24 mouse cellular contexts compared by ENCODE assay signal in genomic region chr9:119472412-119472918, GRCm38 (mm10). TPM values are rescaled to one million over a fixed set of nuclear protein-coding genes. Genes with fewer than 3 reads are reported as not detected.
DNase-seq lines count a peak whose midpoint lies in the region; ATAC-seq and TF ChIP-seq lines count a peak whose summit lies in the region.
"Had no signal": no experiment of that assay in that cellular context is flagged by ENCODE, and none has a peak within 500 bp of the region (broad histone marks: within the 10 kb centered on the region; RNA-seq: fewer than 3 reads in every experiment).

No protein-coding gene starts in this region.

- no peak overlapping the region for H3K9ac ChIP-seq in heart, embryonic 11.5 days (ENCODE audit: low read depth, low read length)
- no peak overlapping the region for H3K9ac ChIP-seq in lung, postnatal 0 days (replicated peaks; ENCODE audit: low read depth)
- H3K9ac ChIP-seq in heart, postnatal 0 days (replicated peaks; ENCODE audit: low read depth, low read length), result no peak overlapping the region
- H3K9ac ChIP-seq: embryonic facial prominence, embryonic 15.5 days; forebrain, embryonic 12.5 days; forebrain, postnatal 0 days; hindbrain, embryonic 13.5 days had no signal

- no peak overlapping the region for H3K4me2 ChIP-seq in heart, embryonic 11.5 days
- H3K4me2 ChIP-seq in lung, postnatal 0 days (replicated peaks; ENCODE audit: low read depth, low read length), result no peak overlapping the region
- no peak overlapping the region for H3K4me2 ChIP-seq in heart, postnatal 0 days (ENCODE audit: low read depth, low read length)
- H3K4me2 ChIP-seq: embryonic facial prominence, embryonic 15.5 days; forebrain, embryonic 12.5 days; hindbrain, embryonic 13.5 days had no signal

- intact Hi-C loops in heart, postnatal 25 days (cut with DNase I), result no loop called here

- DNase-seq in heart, postnatal 25 days (ENCODE audit: low spot score), result no peak
- DNase-seq in lung, postnatal 0 days (ENCODE audit: low spot score), result peak; percentile 16
- DNase-seq in lung, postnatal 14 days, result no peak
- DNase-seq in heart, postnatal 0 days (ENCODE audit: low spot score), result peak; percentile 61
- no peak for DNase-seq in layer of hippocampus, adult 11-12 months (ENCODE audit: low spot score)
- DNase-seq in cerebellum, adult 18-20 months, result no peak
- DNase-seq: adrenal gland, postnatal 14 days; B cell, adult 2 months; cerebellum, adult 11-12 months; cerebellum, postnatal 10 days; forebrain, postnatal 0 days; kidney, postnatal 14 days; liver; lung, postnatal 10 days; right cerebral cortex, postnatal 25 days; thymus, postnatal 14 days had no signal

- no peak for TF ChIP-seq CTCF in lung, postnatal 0 days (IDR thresholded peaks at IDR 0.05)
- no peak for TF ChIP-seq CTCF in heart, postnatal 0 days (IDR thresholded peaks at IDR 0.05; ENCODE audit: low read depth)

- H3K4me3 ChIP-seq in heart, embryonic 11.5 days (ENCODE audit: low read depth, low read length), result no peak overlapping the region
- H3K4me3 ChIP-seq in lung, postnatal 0 days (ENCODE audit: low read depth, low read length), result no peak overlapping the region
- H3K4me3 ChIP-seq in heart, postnatal 0 days (ENCODE audit: low read depth, low read length), result no peak overlapping the region
- H3K4me3 ChIP-seq: embryonic facial prominence, embryonic 10.5 days; embryonic facial prominence, embryonic 15.5 days; forebrain, embryonic 12.5 days; hindbrain, embryonic 13.5 days; midbrain, embryonic 10.5 days had no signal

- no peaks in the 10 kb centered on the region for H3K36me3 ChIP-seq in heart, embryonic 11.5 days (ENCODE audit: control insufficient read depth, insufficient read depth, low read length)
- H3K36me3 ChIP-seq in lung, postnatal 0 days (ENCODE audit: insufficient read depth, low read length), result no peaks in the 10 kb centered on the region
- H3K36me3 ChIP-seq in heart, postnatal 0 days (replicated peaks; ENCODE audit: control insufficient read depth, insufficient read depth, low read length), result no peaks in the 10 kb centered on the region

- ATAC-seq in heart, embryonic 11.5 days (replicated peaks; ENCODE audit: insufficient number of reproducible peaks, low FRiP score, low TSS enrichment), result no peak
- ATAC-seq in lung, postnatal 0 days, result no peak
- no peak for ATAC-seq in heart, postnatal 0 days (ENCODE audit: insufficient read depth, low read depth)
- ATAC-seq: forebrain, postnatal 0 days; intestine, embryonic 16.5 days; midbrain, embryonic 16.5 days had no signal

- peaks cover 68% of the 10 kb centered on the region for H3K4me1 ChIP-seq in heart, embryonic 11.5 days (ENCODE audit: control insufficient read depth, insufficient read depth, low read length)
- peaks cover 3% of the 10 kb centered on the region; the same call in 1 of the 2 replicates for H3K4me1 ChIP-seq in lung, postnatal 0 days (ENCODE audit: insufficient read depth, low read depth, low read length)
- peaks cover 58% of the 10 kb centered on the region for H3K4me1 ChIP-seq in heart, postnatal 0 days (ENCODE audit: control insufficient read depth, insufficient read depth)
- H3K4me1 ChIP-seq: embryonic facial prominence, embryonic 15.5 days had no signal

- 43% methylated on average over 11 of the region's 11 CpGs for WGBS in heart, embryonic 11.5 days (ENCODE audit: insufficient replicate concordance)
- WGBS in lung, postnatal 0 days, result 43% methylated on average over 11 of the region's 11 CpGs
- 23% methylated on average over 11 of the region's 11 CpGs for WGBS in heart, postnatal 0 days

- no peak for TF ChIP-seq EP300 in lung, postnatal 0 days (IDR thresholded peaks at IDR 0.05)
- no peak for TF ChIP-seq EP300 in heart, postnatal 0 days (IDR thresholded peaks at IDR 0.05; ENCODE audit: low read depth)

- H3K27me3 ChIP-seq in heart, embryonic 11.5 days (ENCODE audit: control insufficient read depth, insufficient read depth, low read length), result no peaks in the 10 kb centered on the region
- no peaks in the 10 kb centered on the region for H3K27me3 ChIP-seq in lung, postnatal 0 days (replicated peaks; ENCODE audit: insufficient read depth, low read length)
- H3K27me3 ChIP-seq in heart, postnatal 0 days (ENCODE audit: control insufficient read depth, insufficient read depth, low read length), result no peaks in the 10 kb centered on the region
- H3K27me3 ChIP-seq: embryonic facial prominence, embryonic 15.5 days; forebrain, embryonic 12.5 days; hindbrain, embryonic 13.5 days had no signal

- H3K27ac ChIP-seq in heart, embryonic 11.5 days (ENCODE audit: low read depth, low read length), result 0 out of 2 replicates have a peak overlapping the region, but pooled peaks have one; percentile 57
- no peak overlapping the region for H3K27ac ChIP-seq in lung, postnatal 0 days (ENCODE audit: low read length)
- H3K27ac ChIP-seq in heart, postnatal 0 days (ENCODE audit: low read depth), result peak overlapping the region; percentile 33
- H3K27ac ChIP-seq: embryonic facial prominence, embryonic 10.5 days; embryonic facial prominence, embryonic 15.5 days; forebrain, embryonic 12.5 days; hindbrain, embryonic 13.5 days; midbrain, embryonic 10.5 days had no signal

- no peaks in the 10 kb centered on the region for H3K9me3 ChIP-seq in heart, embryonic 11.5 days (replicated peaks; ENCODE audit: control insufficient read depth, low read length)
- no peaks in the 10 kb centered on the region for H3K9me3 ChIP-seq in lung, postnatal 0 days (ENCODE audit: low read length)
- no peaks in the 10 kb centered on the region for H3K9me3 ChIP-seq in heart, postnatal 0 days (replicated peaks; ENCODE audit: control insufficient read depth, low read length)
- H3K9me3 ChIP-seq: embryonic facial prominence, embryonic 10.5 days; embryonic facial prominence, embryonic 15.5 days; forebrain, embryonic 12.5 days; hindbrain, embryonic 13.5 days; midbrain, embryonic 10.5 days had no signal

RNA-seq across cellular contexts. Expression of gene Exog, which starts 27.7 kb away (rescaled TPM):
- polyA plus RNA-seq in heart, embryonic 11.5 days (2014; fragmentation: Nextera tagmentation; extraction: Ambion mirVana), result 19.4 and 20.2 TPM in 2 replicates
- total RNA-seq in heart, postnatal 25 days (2021), result 1 to 10 TPM; 2.4 to 2.5 TPM
- 6.9 and 7.4 TPM in 2 replicates for polyA plus RNA-seq in lung, postnatal 0 days (2015; fragmentation: Nextera tagmentation; extraction: Ambion mirVana)
- 1.4 and 3.0 TPM in 2 replicates for total RNA-seq in heart, postnatal 0 days (2014; rRNA removed; ENCODE audit: low replicate concordance)
- 4.2 and 4.8 TPM in 2 replicates for polyA plus RNA-seq in heart, postnatal 0 days (2015; fragmentation: Nextera tagmentation; extraction: Ambion mirVana)

Comparison
In these comparisons a context has a peak if more than half of its experiments do, and no peak if none do; other contexts are left out.
1. DNase-seq: peak in lung, postnatal 0 days (single experiment) and heart, postnatal 0 days (single experiment); none in heart, postnatal 25 days (single experiment), lung, postnatal 14 days (single experiment), layer of hippocampus, adult 11-12 months (single experiment) and cerebellum, adult 18-20 months (0 of 2).